Mouse (Mus musculus) midbrain, embryonic 16.5 days (tissue): Measurements from ENCODE around the gene Slc9a8. TPM values are rescaled to one million over a fixed set of nuclear protein-coding genes. Genes with fewer than 3 reads are reported as not detected.

Experiments
- ATAC-seq: fragments of 200-750 bp; cut with Nextera tagmentation; 2 replicates; pipeline ENCODE4 v1.8.0; 2017; ENCODE audit warnings: moderate TSS enrichment
- H3K27ac ChIP-seq: fragments of 300-500 bp; sonication (generic); 2 replicates; pipeline ENCODE4 v1.5.1; 2014; ENCODE audit warnings: mild to moderate bottlenecking, low read length, mixed read lengths
- H3K27me3 ChIP-seq: fragments of 300-500 bp; sonication (generic); 2 replicates; pipeline ENCODE4 v1.6.1; 2014; ENCODE audit warnings: low read depth, low read length, mixed read lengths; ENCODE audit not compliant: control insufficient read depth, insufficient read depth
- H3K36me3 ChIP-seq: fragments of 300-500 bp; sonication (generic); 2 replicates; pipeline ENCODE4 v1.6.1; 2014; ENCODE audit warnings: mild to moderate bottlenecking, low read length, moderate library complexity, mixed read lengths; ENCODE audit not compliant: control insufficient read depth, insufficient read depth
- H3K4me1 ChIP-seq: fragments of 300-500 bp; sonication (generic); 2 replicates; pipeline ENCODE4 v1.6.1; 2014; ENCODE audit warnings: mild to moderate bottlenecking, low read length, mixed read lengths; ENCODE audit not compliant: control insufficient read depth, insufficient read depth
- H3K4me2 ChIP-seq: fragments of 300-500 bp; sonication (generic); 2 replicates; pipeline ENCODE4 v1.6.1; 2014; ENCODE audit warnings: mild to moderate bottlenecking, low read length, mixed read lengths
- H3K4me3 ChIP-seq: fragments of 300-500 bp; sonication (generic); 2 replicates; pipeline ENCODE4 v1.5.1; 2014; ENCODE audit warnings: low read depth, mild to moderate bottlenecking, low read length, moderate library complexity, mixed read lengths
- H3K9ac ChIP-seq: fragments of 300-500 bp; sonication (generic); 2 replicates; pipeline ENCODE4 v1.6.1; 2014; ENCODE audit warnings: low read depth, low read length, mixed read lengths
- H3K9me3 ChIP-seq: fragments of 300-500 bp; sonication (generic); replicated peaks from 2 replicates; pipeline ENCODE4 v1.6.1; 2014; ENCODE audit warnings: mild to moderate bottlenecking, low read length, mixed read lengths; ENCODE audit not compliant: control insufficient read depth, poor library complexity, severe bottlenecking
- WGBS: fragments of 180-500 bp; shearing (Covaris S2); extraction: QIAGEN DNeasy Blood & Tissue Kit; methylation state at CpG from one replicate; pipeline ENCODE4 v1.1.7; 2014; 5-methylcytosine and 5-hydroxymethylcytosine counted together
- polyA plus RNA-seq: library from polyadenylated mRNA; unstranded; fragments of >200 nt; fragmentation: Nextera tagmentation; extraction: Ambion mirVana; gene quantifications from 2 replicates; pipeline ENCODE4 v1.2.1, GENCODE M21; 2015

Slc9a8 gene
- polyA plus RNA-seq, 1 experiment from 2014 or later, result 19.4 TPM

GRCm38 (mm10) chr2:167436371-167436770 is 14.9 kb downstream of the Slc9a8 start:
- Histone ChIP-seq H3K27me3 (no peaks in the 10 kb centered on the region), H3K9ac (no peak overlapping the region), H3K4me2 (no peak overlapping the region), H3K9me3 (no peaks in the 10 kb centered on the region), H3K4me3 (no peak overlapping the region), H3K36me3 (peaks cover 2% of the 10 kb centered on the region; the same call in 1 of the 2 replicates), H3K27ac (no peak overlapping the region), H3K4me1 (no peaks in the 10 kb centered on the region)
- ATAC-seq, result no peak
- 90% methylated on average over 5 of the region's 5 CpGs for WGBS

- no peak overlapping the region for H3K27ac ChIP-seq
- no peaks in the 10 kb centered on the region for H3K4me1 ChIP-seq
- no peak for ATAC-seq
- H3K9ac ChIP-seq, result no peak overlapping the region
- no peaks in the 10 kb centered on the region for H3K9me3 ChIP-seq
- no peaks in the 10 kb centered on the region for H3K27me3 ChIP-seq
- H3K36me3 ChIP-seq, result peaks cover 8% of the 10 kb centered on the region; the same call in 1 of the 2 replicates
- 97% methylated on average over 3 of the region's 3 CpGs for WGBS
- H3K4me3 ChIP-seq, result no peak overlapping the region
- H3K4me2 ChIP-seq, result no peak overlapping the region
Measured at GRCm38 (mm10) chr2:167439422-167439821, 17.9 kb downstream of the Slc9a8 start.

GRCm38 (mm10) chr2:167443411-167444193 is 22.1 kb downstream of the Slc9a8 start:
- 92% methylated on average over 4 of the region's 4 CpGs for WGBS
- Histone ChIP-seq H3K4me1 (no peaks in the 10 kb centered on the region), H3K27ac (no peak overlapping the region), H3K27me3 (no peaks in the 10 kb centered on the region), H3K9ac (no peak overlapping the region), H3K36me3 (0 out of 2 replicates have a peak, but pooled peaks cover 8% of the 10 kb centered on the region), H3K9me3 (no peaks in the 10 kb centered on the region), H3K4me2 (no peak overlapping the region), H3K4me3 (no peak overlapping the region)
- ATAC-seq, result no peak

DNA sequence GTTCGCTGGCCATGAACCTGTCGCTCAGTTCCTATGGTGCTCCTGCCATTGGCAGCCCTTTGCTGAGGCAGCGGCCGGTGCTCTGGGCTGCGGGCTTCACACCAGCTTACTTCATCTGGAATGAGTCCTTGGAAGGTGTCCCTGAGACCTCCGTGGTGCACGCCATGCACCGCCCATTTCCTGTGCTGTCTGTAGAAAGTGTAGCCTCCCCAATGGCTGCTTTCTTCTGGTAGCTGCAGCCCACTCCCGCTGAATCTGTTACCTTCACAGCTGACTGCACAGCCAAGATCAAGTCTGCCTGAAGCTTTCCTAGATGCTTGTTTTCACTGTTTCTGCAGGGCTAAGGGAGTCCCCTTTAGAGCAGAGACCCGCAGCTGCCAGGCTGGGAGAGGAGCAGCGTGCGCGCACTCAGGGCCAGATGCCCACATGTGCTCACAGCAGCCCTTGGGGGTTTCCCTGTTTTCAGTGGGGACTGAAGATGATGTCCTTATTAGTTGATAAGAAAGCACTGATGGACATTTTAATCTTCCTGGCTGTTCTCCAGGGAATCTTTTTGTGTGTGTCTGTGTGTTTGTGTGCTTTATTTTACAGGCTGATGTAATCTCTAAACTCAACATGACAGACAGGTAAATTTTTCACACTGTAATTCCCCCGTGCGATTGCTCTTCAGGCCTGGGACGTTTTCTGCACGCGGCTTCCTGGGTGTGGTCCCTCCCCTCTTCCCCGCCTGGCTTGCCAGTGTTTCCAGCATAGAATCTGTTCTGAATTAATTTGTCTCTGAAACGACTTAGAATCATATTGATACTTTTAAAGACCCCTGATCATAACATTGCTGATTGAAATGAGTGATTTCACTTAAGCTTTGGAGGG is 24.6 kb downstream of the Slc9a8 start:
- Histone ChIP-seq H3K4me2 (no peak overlapping the region), H3K4me3 (no peak overlapping the region), H3K9ac (no peak overlapping the region), H3K4me1 (no peaks in the 10 kb centered on the region), H3K27me3 (no peaks in the 10 kb centered on the region), H3K36me3 (peaks cover 14% of the 10 kb centered on the region; the same call in 1 of the 2 replicates), H3K9me3 (no peaks in the 10 kb centered on the region), H3K27ac (no peak overlapping the region)
- no peak for ATAC-seq
- WGBS, result 84% methylated on average over 20 of the region's 20 CpGs

- H3K27me3 ChIP-seq, result no peaks in the 10 kb centered on the region
- H3K4me2 ChIP-seq, result no peak overlapping the region
- H3K9me3 ChIP-seq, result no peaks in the 10 kb centered on the region
- H3K4me1 ChIP-seq, result no peaks in the 10 kb centered on the region
- WGBS, result 97% methylated on average over 7 of the region's 7 CpGs
- no peak overlapping the region for H3K27ac ChIP-seq
- peaks cover 16% of the 10 kb centered on the region; the same call in 1 of the 2 replicates for H3K36me3 ChIP-seq
- H3K9ac ChIP-seq, result no peak overlapping the region
- ATAC-seq, result no peak
- H3K4me3 ChIP-seq, result no peak overlapping the region
Measured at GRCm38 (mm10) chr2:167447207-167447606, 25.7 kb downstream of the Slc9a8 start.

- Histone ChIP-seq H3K4me2 (no peak overlapping the region), H3K4me1 (no peaks in the 10 kb centered on the region), H3K9ac (no peak overlapping the region), H3K36me3 (peaks cover 16% of the 10 kb centered on the region; the same call in 1 of the 2 replicates), H3K9me3 (no peaks in the 10 kb centered on the region), H3K27ac (no peak overlapping the region), H3K27me3 (no peaks in the 10 kb centered on the region), H3K4me3 (no peak overlapping the region)
- 93% methylated on average over 8 of the region's 8 CpGs for WGBS
- ATAC-seq, result no peak
Measured at GRCm38 (mm10) chr2:167447629-167448028, 26.1 kb downstream of the Slc9a8 start.

- no peak for ATAC-seq
- Histone ChIP-seq H3K27me3 (no peaks in the 10 kb centered on the region), H3K4me1 (no peaks in the 10 kb centered on the region), H3K36me3 (peaks cover 21% of the 10 kb centered on the region), H3K4me2 (no peak overlapping the region), H3K9me3 (no peaks in the 10 kb centered on the region), H3K4me3 (no peak overlapping the region), H3K27ac (no peak overlapping the region), H3K9ac (no peak overlapping the region)
- 91% methylated on average over 21 of the region's 21 CpGs for WGBS
Measured at GRCm38 (mm10) chr2:167449331-167450275, 28.1 kb downstream of the Slc9a8 start.

GRCm38 (mm10) chr2:167450647-167451046 is 29.1 kb downstream of the Slc9a8 start:
- H3K27ac ChIP-seq, result no peak overlapping the region
- no peaks in the 10 kb centered on the region for H3K27me3 ChIP-seq
- no peaks in the 10 kb centered on the region for H3K4me1 ChIP-seq
- no peaks in the 10 kb centered on the region for H3K9me3 ChIP-seq
- ATAC-seq, result no peak
- H3K4me3 ChIP-seq, result no peak overlapping the region
- H3K36me3 ChIP-seq, result peaks cover 21% of the 10 kb centered on the region
- 91% methylated on average over 8 of the region's 8 CpGs for WGBS
- no peak overlapping the region for H3K9ac ChIP-seq
- H3K4me2 ChIP-seq, result no peak overlapping the region
